Mouse (Mus musculus): Measurements from ENCODE around the gene Gm6502.
"Not testable (repeated sequence)": the region's sequence is repeated elsewhere in the genome, so short reads cannot be mapped to it uniquely, and the experiment has no call there.

The Gm6502 gene

DNA sequence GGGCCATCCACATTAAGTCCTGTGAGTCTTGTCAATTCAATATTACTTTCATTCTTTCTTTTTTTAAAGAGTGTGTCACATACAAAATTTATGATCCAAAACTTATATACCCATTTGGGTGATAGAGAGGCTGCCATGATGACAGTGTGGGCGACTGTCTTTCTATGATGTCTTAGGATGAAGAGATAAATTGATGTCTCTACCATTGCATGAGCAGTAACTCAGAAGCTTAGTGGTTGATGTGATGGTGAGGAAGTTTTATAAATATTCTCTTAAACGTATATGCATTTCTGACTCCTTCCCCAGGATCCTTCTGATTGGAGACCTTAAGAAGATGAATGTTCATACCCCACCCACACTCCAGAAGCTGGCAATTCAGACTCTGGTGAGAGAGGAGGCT, at the start of gene Gm6502:
Gene Gm6502 (plus strand): TSS at position 301 of the 400 bp plus-strand sequence.
- in situ Hi-C loops (cut with MboI, MseI), result not testable (repeated sequence)

DNA sequence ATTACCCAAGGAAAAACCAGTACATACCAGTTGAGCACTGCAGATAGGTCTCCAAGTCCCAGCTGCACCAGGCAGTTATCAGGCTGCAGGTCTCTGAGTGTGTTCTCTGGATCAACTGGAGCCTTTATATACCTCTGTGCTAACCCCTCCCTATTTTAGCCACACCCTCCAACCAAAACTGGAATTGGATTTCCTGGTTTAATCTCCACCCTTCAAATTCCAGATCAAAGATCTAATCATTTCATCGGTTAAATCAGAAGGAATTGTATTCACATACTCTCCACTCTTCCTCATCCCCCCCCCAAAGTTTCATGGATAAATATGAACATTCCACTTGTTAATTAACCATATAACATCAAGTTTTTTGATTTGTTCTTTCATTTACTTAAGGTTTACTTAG, 7.5 kb upstream of the Gm6502 start, which contains the start of gene A430089I19Rik:
Gene A430089I19Rik (minus strand): TSS at position 101 of the 400 bp plus-strand sequence.
- in situ Hi-C loops (cut with MboI, MseI), result not testable (repeated sequence)

DNA sequence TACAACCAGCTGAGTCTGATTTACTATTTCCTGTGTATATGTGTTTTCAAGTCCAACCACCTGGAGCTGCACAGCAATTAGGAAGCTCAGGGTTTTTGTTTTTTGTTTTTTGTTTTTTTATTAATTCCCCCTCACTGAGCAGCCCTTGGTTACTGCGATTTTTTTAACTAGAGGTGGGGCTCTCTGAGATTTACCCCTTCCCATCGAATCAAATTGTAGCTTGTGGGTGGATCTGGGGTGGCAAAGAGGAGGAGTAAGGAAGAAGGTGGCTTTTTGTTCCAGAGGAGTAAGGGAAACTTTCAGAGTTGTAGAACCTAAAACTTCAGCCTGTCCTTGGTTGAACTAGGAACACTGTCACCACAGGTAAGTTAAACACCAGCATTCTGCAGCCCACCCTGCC, 25.2 kb downstream of the Gm6502 start, which contains the start of gene AA792892:
Gene AA792892 (plus strand): TSS at position 301 of the 400 bp plus-strand sequence.
- in situ Hi-C loops (cut with MboI, MseI), result loop anchor here (25.0 kb wide), 1 partner anchor 648 kb away; the partner anchor contains the start of gene Gm6367
